Mouse (Mus musculus): ENCODE data around the gene Bcas2. TPM values are rescaled to one million over a fixed set of nuclear protein-coding genes. Genes with fewer than 3 reads are reported as not detected.

Gene Bcas2
- 32.0 and 33.0 TPM in 2 replicates for total RNA-seq (2014; rRNA removed; ENCODE audit: low replicate concordance)
- 96.8 and 102 TPM in 2 replicates for polyA plus RNA-seq (2015; fragmentation: Nextera tagmentation; extraction: Ambion mirVana)

DNA sequence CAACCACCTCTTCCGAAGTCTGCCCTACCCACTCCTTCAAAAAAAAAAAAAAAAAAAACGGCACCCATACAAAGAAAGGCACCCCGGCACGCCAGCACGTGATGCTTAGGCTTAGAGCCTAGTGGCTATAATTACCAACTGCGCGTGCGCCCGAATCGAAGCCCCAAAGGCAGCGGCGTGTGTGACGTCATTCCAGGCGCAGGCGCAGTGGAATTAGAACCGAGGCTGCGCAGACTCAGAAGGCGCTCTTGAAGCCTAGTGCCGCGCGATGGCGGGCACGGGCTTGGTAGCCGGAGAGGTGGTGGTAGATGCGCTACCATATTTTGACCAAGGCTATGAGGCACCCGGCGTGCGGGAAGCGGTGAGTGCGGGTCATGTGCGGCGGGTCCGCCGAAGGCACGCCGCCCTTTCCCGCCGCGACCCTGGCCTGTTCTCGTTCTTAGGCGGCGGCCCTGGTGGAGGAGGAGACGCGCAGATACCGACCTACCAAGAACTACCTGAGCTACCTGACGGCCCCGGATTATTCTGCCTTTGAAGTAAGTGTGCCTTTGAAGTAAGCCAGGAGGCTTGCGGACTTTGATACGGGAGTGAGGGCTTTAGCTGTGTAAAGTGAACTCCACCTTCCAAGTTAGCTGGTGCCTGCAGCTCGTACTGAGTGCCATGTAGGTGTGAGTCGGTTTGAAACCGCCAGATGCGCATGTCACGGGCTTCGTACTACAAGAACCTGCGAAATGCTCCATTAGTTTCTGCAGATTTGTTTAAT is at the start of gene Bcas2:
Bcas2 (plus strand) TSS at position 151 of the 763 bp plus-strand sequence.
- Histone ChIP-seq H3K36me3 (replicated peaks; ENCODE audit: control insufficient read depth, insufficient read depth, low read length) (peaks cover 28% of the 10 kb centered on the region), H3K27ac (ENCODE audit: low read depth) (peak within 1 kb of the TSS; percentile 47; the same call in 1 of the 2 replicates), H3K4me1 (ENCODE audit: control insufficient read depth, insufficient read depth) (peaks cover 7% of the 10 kb centered on the region), H3K9me3 (replicated peaks; ENCODE audit: control insufficient read depth, low read length) (no peaks in the 10 kb centered on the region), H3K9ac (replicated peaks; ENCODE audit: low read depth, low read length) (peak within 1 kb of the TSS; percentile 84), H3K4me2 (ENCODE audit: low read depth, low read length) (peak within 1 kb of the TSS; percentile 69), H3K27me3 (ENCODE audit: control insufficient read depth, insufficient read depth, low read length) (no peaks in the 10 kb centered on the region), H3K4me3 (ENCODE audit: low read depth, low read length) (peak within 1 kb of the TSS; percentile 83)
- WGBS = under 1% methylated on average over 56 of the region's 56 CpGs
- DNase-seq (ENCODE audit: low spot score) (peak; percentile 98), ATAC-seq (ENCODE audit: insufficient read depth, low read depth) (peak; percentile 98)
- no peak for TF ChIP-seq EP300 (IDR thresholded peaks at IDR 0.05; ENCODE audit: low read depth)
- TF ChIP-seq CTCF (IDR thresholded peaks at IDR 0.05; ENCODE audit: low read depth) = peak; percentile 26; the same call in 1 of the 2 replicates

DNA sequence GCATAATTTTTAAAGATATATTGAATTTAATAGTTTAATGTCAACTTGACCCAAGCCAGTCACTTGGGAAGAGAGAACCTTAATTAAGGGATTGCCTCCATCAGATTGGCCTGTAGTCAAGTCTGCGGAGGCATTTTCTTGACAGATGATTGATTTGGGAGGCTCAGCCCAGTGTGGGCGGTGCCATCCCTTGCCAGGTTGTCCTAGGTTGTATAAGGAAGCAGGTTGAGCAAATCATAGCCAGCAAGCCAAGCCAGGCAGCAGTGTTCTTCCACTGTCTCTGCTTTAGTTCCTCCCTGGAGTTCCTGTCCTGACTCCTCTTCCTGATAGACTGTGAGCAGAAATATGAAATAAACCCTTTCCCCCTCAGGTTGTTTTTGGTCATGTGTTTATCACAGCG is 47.8 kb upstream of the Bcas2 start:
- no peak overlapping the region for H3K27ac ChIP-seq (ENCODE audit: low read depth)
- WGBS = 75% methylated on average over 3 of the region's 3 CpGs

DNA sequence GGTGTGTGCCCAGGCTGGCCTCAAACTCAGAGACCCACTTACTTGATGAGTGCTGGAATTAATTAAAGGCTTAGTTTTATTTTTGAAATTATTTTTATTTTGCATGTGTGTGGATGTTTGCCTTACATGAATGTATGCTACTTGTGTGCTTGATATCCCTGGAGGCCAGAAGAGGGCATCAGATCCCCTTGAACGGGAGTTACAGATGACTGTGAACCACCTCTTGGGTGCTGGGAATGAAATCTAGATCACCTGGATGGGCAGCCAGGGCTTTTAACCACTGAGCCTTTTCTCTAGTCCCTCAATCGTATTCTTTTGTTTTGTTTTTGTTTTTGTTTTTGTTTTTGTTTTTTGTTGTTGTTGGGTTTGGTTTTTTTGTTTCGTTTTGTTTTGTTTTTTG is 45.3 kb upstream of the Bcas2 start:
- WGBS = 90% methylated on average over 3 of the region's 3 CpGs

More for the DNA sequence above, 47.8 kb upstream of the Bcas2 start:
- no peak overlapping the region for H3K4me2 ChIP-seq (ENCODE audit: low read depth, low read length)
- DNase-seq (ENCODE audit: low spot score) (no peak), ATAC-seq (ENCODE audit: insufficient read depth, low read depth) (no peak)
- H3K27me3 ChIP-seq (ENCODE audit: control insufficient read depth, insufficient read depth, low read length) = no peaks in the 10 kb centered on the region
- no peaks in the 10 kb centered on the region for H3K36me3 ChIP-seq (replicated peaks; ENCODE audit: control insufficient read depth, insufficient read depth, low read length)
- TF ChIP-seq CTCF (IDR thresholded peaks at IDR 0.05; ENCODE audit: low read depth) (no peak), EP300 (IDR thresholded peaks at IDR 0.05; ENCODE audit: low read depth) (no peak)
- no peak overlapping the region for H3K4me3 ChIP-seq (ENCODE audit: low read depth, low read length)
- no peaks in the 10 kb centered on the region for H3K9me3 ChIP-seq (replicated peaks; ENCODE audit: control insufficient read depth, low read length)
- H3K4me1 ChIP-seq (ENCODE audit: control insufficient read depth, insufficient read depth) = no peaks in the 10 kb centered on the region
- H3K9ac ChIP-seq (replicated peaks; ENCODE audit: low read depth, low read length) = no peak overlapping the region

DNA sequence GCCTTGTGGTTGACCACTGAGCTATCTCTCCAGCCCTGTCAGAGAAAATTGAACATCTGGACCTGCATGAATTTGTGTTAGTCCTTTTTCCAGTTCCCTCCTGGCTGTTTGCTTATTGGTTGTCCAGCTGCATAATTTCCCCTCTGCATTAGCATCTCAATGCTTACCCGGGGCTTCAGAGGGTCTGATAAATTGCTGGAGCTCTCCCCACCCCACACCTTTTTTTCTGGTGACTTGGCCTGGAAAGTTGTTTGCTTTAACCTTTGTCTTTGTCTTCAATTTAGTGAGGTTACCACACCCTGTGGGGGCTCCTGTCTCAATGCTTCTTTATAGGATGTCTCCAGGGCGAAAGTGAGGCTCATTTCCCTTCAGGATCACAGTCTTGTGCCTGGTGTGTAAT is 44.3 kb upstream of the Bcas2 start:
- ATAC-seq (ENCODE audit: insufficient read depth, low read depth) (no peak), DNase-seq (ENCODE audit: low spot score) (no peak)
- Histone ChIP-seq H3K36me3 (replicated peaks; ENCODE audit: control insufficient read depth, insufficient read depth, low read length) (peaks cover 5% of the 10 kb centered on the region; the same call in 1 of the 2 replicates), H3K27me3 (ENCODE audit: control insufficient read depth, insufficient read depth, low read length) (no peaks in the 10 kb centered on the region), H3K9me3 (replicated peaks; ENCODE audit: control insufficient read depth, low read length) (no peaks in the 10 kb centered on the region), H3K4me1 (ENCODE audit: control insufficient read depth, insufficient read depth) (no peaks in the 10 kb centered on the region; the same call in none of the 2 replicates), H3K27ac (ENCODE audit: low read depth) (no peak overlapping the region; the same call in 1 of the 2 replicates), H3K9ac (replicated peaks; ENCODE audit: low read depth, low read length) (no peak overlapping the region), H3K4me2 (ENCODE audit: low read depth, low read length) (no peak overlapping the region), H3K4me3 (ENCODE audit: low read depth, low read length) (no peak overlapping the region)
- 56% methylated on average over 2 of the region's 2 CpGs for WGBS
- no peak for TF ChIP-seq CTCF (IDR thresholded peaks at IDR 0.05; ENCODE audit: low read depth)
- TF ChIP-seq EP300 (IDR thresholded peaks at IDR 0.05; ENCODE audit: low read depth) = no peak

More for the DNA sequence above, 45.3 kb upstream of the Bcas2 start:
- no peaks in the 10 kb centered on the region for H3K36me3 ChIP-seq (replicated peaks; ENCODE audit: control insufficient read depth, insufficient read depth, low read length)
- H3K9me3 ChIP-seq (replicated peaks; ENCODE audit: control insufficient read depth, low read length) = no peaks in the 10 kb centered on the region
- H3K27me3 ChIP-seq (ENCODE audit: control insufficient read depth, insufficient read depth, low read length) = no peaks in the 10 kb centered on the region
- ATAC-seq (ENCODE audit: insufficient read depth, low read depth) (no peak), DNase-seq (ENCODE audit: low spot score) (no peak)
- no peak overlapping the region for H3K4me3 ChIP-seq (ENCODE audit: low read depth, low read length)
- H3K9ac ChIP-seq (replicated peaks; ENCODE audit: low read depth, low read length) = no peak overlapping the region
- no peak overlapping the region for H3K4me2 ChIP-seq (ENCODE audit: low read depth, low read length)
- no peak for TF ChIP-seq EP300 (IDR thresholded peaks at IDR 0.05; ENCODE audit: low read depth)
- no peak for TF ChIP-seq CTCF (IDR thresholded peaks at IDR 0.05; ENCODE audit: low read depth)
- no peak overlapping the region for H3K27ac ChIP-seq (ENCODE audit: low read depth)
- H3K4me1 ChIP-seq (ENCODE audit: control insufficient read depth, insufficient read depth) = no peaks in the 10 kb centered on the region; the same call in none of the 2 replicates

DNA sequence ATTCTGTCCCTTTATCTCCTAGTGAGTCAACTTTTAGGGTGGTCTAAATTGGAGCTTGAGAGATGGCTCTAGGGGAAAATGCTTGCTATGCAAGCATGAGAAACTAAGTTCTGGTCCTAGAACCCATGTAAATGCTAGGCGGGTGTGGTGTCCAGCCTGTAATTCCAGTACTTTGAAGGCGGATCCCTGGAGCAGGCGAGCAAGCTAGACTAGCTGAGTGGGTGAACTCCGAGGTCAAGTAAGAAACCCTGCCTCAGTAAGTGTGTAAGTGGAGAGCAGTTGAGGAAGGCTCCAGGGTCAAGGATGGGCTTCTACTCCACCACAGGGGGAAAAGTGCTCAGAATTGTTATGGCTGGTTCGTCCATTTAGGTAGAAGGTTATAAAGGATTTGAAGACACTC is 43.7 kb upstream of the Bcas2 start:
- no peak overlapping the region for H3K9ac ChIP-seq (replicated peaks; ENCODE audit: low read depth, low read length)
- no peaks in the 10 kb centered on the region for H3K9me3 ChIP-seq (replicated peaks; ENCODE audit: control insufficient read depth, low read length)
- 78% methylated on average over 5 of the region's 5 CpGs for WGBS
- TF ChIP-seq EP300 (IDR thresholded peaks at IDR 0.05; ENCODE audit: low read depth) (no peak), CTCF (IDR thresholded peaks at IDR 0.05; ENCODE audit: low read depth) (no peak)
- ATAC-seq (ENCODE audit: insufficient read depth, low read depth) (no peak), DNase-seq (ENCODE audit: low spot score) (no peak)
- no peak overlapping the region for H3K27ac ChIP-seq (ENCODE audit: low read depth)
- no peak overlapping the region for H3K4me2 ChIP-seq (ENCODE audit: low read depth, low read length)
- peaks cover 5% of the 10 kb centered on the region; the same call in 1 of the 2 replicates for H3K36me3 ChIP-seq (replicated peaks; ENCODE audit: control insufficient read depth, insufficient read depth, low read length)
- no peaks in the 10 kb centered on the region for H3K27me3 ChIP-seq (ENCODE audit: control insufficient read depth, insufficient read depth, low read length)
- no peak overlapping the region for H3K4me3 ChIP-seq (ENCODE audit: low read depth, low read length)
- no peaks in the 10 kb centered on the region; the same call in none of the 2 replicates for H3K4me1 ChIP-seq (ENCODE audit: control insufficient read depth, insufficient read depth)
